1 mouse cellular context compared by ENCODE assay signal in genomic region chr11:97779968-97780701, GRCm38 (mm10).
TF ChIP-seq lines count a peak whose summit lies in the region.

No protein-coding gene starts in this region.

TF ChIP-seq in myocyte, 11 proteins besides CTCF, POLR2A, EP300 and RAD21 (continued from another document):
- no peak for TF ChIP-seq MYOG (IDR thresholded peaks at IDR 0.05; ENCODE audit: control insufficient read depth in 1 of 3, insufficient read depth in 1 of 3, insufficient read length in 2 of 3, low read depth in 2 of 3)
- TF ChIP-seq REST (IDR thresholded peaks at IDR 0.05; ENCODE audit: insufficient read depth, insufficient read length): no peak
- no peak for TF ChIP-seq CEBPB (IDR thresholded peaks at IDR 0.05; ENCODE audit: insufficient read depth, poor library complexity, severe bottlenecking)
- TF ChIP-seq POLR2AphosphoS2 (IDR thresholded peaks at IDR 0.05; ENCODE audit: insufficient read length, low read depth): no peak
TF ChIP-seq in myocyte: peak in this region for 0.
